Mouse (Mus musculus) hindbrain, embryonic 12.5 days (tissue): ENCODE measurements around the gene Als2cr12. TPM values are rescaled to one million over a fixed set of nuclear protein-coding genes. Genes with fewer than 3 reads are reported as not detected.
"Not testable (repeated sequence)": the region's sequence is repeated elsewhere in the genome, so short reads cannot be mapped to it uniquely, and the experiment has no call there.

Experiments used
- ATAC-seq: fragments of 200-750 bp; cut with Nextera tagmentation; 2 replicates; pipeline ENCODE4 v1.8.0; 2017; ENCODE audit warnings: moderate TSS enrichment; ENCODE audit not compliant: low FRiP score
- H3K27ac ChIP-seq: fragments of 300-500 bp; sonication (generic); 2 replicates; pipeline ENCODE4 v1.5.1; 2016; ENCODE audit warnings: mild to moderate bottlenecking
- H3K27me3 ChIP-seq: fragments of 300-500 bp; sonication (generic); 2 replicates; pipeline ENCODE4 v1.6.1; 2016; ENCODE audit warnings: mild to moderate bottlenecking
- H3K36me3 ChIP-seq: fragments of 300-500 bp; sonication (generic); 2 replicates; pipeline ENCODE4 v1.6.1; 2016; ENCODE audit warnings: mild to moderate bottlenecking
- H3K4me1 ChIP-seq: fragments of 300-500 bp; sonication (generic); 2 replicates; pipeline ENCODE4 v1.6.1; 2016
- H3K4me2 ChIP-seq: fragments of 300-500 bp; sonication (generic); replicated peaks from 2 replicates; pipeline ENCODE4 v1.6.1; 2016; ENCODE audit warnings: mild to moderate bottlenecking
- H3K4me3 ChIP-seq: fragments of 300-500 bp; sonication (generic); 2 replicates; pipeline ENCODE4 v1.5.1; 2016; ENCODE audit warnings: mild to moderate bottlenecking
- H3K9ac ChIP-seq: fragments of 300-500 bp; sonication (generic); 2 replicates; pipeline ENCODE4 v1.6.1; 2016; ENCODE audit warnings: mild to moderate bottlenecking, moderate library complexity
- H3K9me3 ChIP-seq: fragments of 300-500 bp; sonication (generic); replicated peaks from 2 replicates; pipeline ENCODE4 v1.6.1; 2016; ENCODE audit warnings: mild to moderate bottlenecking
- WGBS: fragments of 180-500 bp; shearing (Covaris S2); methylation state at CpG from one replicate; pipeline ENCODE4 v1.1.7; 2016; 5-methylcytosine and 5-hydroxymethylcytosine counted together
- polyA plus RNA-seq: library from polyadenylated mRNA; unstranded; fragments of >200 nt; fragmentation: Nextera tagmentation; extraction: Ambion mirVana; gene quantifications from 2 replicates; pipeline ENCODE4 v1.2.1, GENCODE M21; 2016

Als2cr12 gene
- polyA plus RNA-seq, 1 experiment from 2014 or later = not detected

GRCm38 (mm10) chr1:58616176-58616575 is 79.6 kb downstream of the Als2cr12 start:
- Histone ChIP-seq H3K4me3 (no peak overlapping the region), H3K9me3 (no peaks in the 10 kb centered on the region), H3K4me1 (no peaks in the 10 kb centered on the region), H3K27me3 (no peaks in the 10 kb centered on the region), H3K27ac (no peak overlapping the region), H3K36me3 (no peaks in the 10 kb centered on the region), H3K9ac (no peak overlapping the region), H3K4me2 (no peak overlapping the region)
- 67% methylated on average over 3 of the region's 3 CpGs for WGBS
- no peak for ATAC-seq

- WGBS = 85% methylated on average over 4 of the region's 4 CpGs
- no peaks in the 10 kb centered on the region for H3K36me3 ChIP-seq
Measured at GRCm38 (mm10) chr1:58615146-58615545, 80.6 kb downstream of the Als2cr12 start.

DNA sequence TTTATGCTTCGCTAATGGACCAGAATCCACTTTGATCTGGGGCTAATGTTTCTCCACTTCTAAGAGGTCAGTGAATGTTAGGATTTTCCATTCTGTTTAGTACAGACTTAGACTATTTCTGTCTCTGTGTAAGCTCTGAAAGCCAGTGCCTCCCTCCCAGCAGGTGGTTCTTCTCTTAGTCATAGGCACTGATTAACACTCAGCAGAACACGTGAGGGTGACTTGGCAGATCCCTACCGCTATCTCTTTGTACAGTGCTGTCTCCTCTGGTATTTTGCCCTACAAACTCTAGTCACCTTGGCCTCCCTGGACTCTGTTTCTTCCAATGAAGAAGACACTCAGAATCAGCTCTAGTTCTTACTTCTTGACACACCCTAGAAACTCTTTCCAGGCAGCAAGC is 81.4 kb downstream of the Als2cr12 start:
- Histone ChIP-seq H3K4me2 (no peak overlapping the region), H3K36me3 (no peaks in the 10 kb centered on the region), H3K27ac (no peak overlapping the region), H3K4me3 (no peak overlapping the region), H3K9ac (no peak overlapping the region), H3K9me3 (no peaks in the 10 kb centered on the region), H3K4me1 (no peaks in the 10 kb centered on the region), H3K27me3 (no peaks in the 10 kb centered on the region)
- no peak for ATAC-seq
- 80% methylated on average over 3 of the region's 3 CpGs for WGBS

More at GRCm38 (mm10) chr1:58615146-58615545, 80.6 kb downstream of the Als2cr12 start:
- Histone ChIP-seq H3K9ac (no peak overlapping the region), H3K4me3 (no peak overlapping the region), H3K4me1 (no peaks in the 10 kb centered on the region), H3K27ac (no peak overlapping the region), H3K9me3 (no peaks in the 10 kb centered on the region), H3K27me3 (no peaks in the 10 kb centered on the region), H3K4me2 (no peak overlapping the region)
- ATAC-seq = no peak

- no peak for ATAC-seq
- H3K4me1 ChIP-seq = no peaks in the 10 kb centered on the region
- no peak overlapping the region for H3K9ac ChIP-seq
- no peaks in the 10 kb centered on the region for H3K36me3 ChIP-seq
- no peaks in the 10 kb centered on the region for H3K27me3 ChIP-seq
- no peak overlapping the region for H3K4me2 ChIP-seq
- 83% methylated on average over 6 of the region's 6 CpGs for WGBS
- no peaks in the 10 kb centered on the region for H3K9me3 ChIP-seq
- no peak overlapping the region for H3K27ac ChIP-seq
- no peak overlapping the region for H3K4me3 ChIP-seq
Measured at GRCm38 (mm10) chr1:58613786-58614185, 82.0 kb downstream of the Als2cr12 start.

DNA sequence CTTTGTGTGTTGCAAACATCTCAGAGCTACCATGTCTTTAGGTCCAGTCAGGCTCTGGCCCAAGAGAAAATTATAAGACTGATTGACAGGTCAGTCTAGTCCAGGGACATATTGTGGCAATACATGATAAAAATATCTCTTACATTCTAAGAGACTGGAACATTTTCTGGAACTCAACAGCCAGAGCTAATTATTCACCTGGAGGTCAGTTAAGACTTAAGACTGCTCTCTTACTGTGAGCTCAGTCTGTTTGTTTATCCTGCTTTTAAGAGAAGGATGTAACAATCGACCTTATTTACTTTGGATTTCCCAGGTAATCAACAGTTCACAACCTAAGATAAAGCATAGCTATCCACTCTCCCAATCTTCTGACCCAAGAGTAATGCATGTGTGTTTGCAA is 85.2 kb downstream of the Als2cr12 start:
- Histone ChIP-seq H3K4me2 (no peak overlapping the region), H3K36me3 (no peaks in the 10 kb centered on the region), H3K4me1 (no peaks in the 10 kb centered on the region), H3K4me3 (no peak overlapping the region), H3K27ac (no peak overlapping the region), H3K27me3 (no peaks in the 10 kb centered on the region), H3K9me3 (0 out of 2 replicates have a peak, but pooled peaks cover 7% of the 10 kb centered on the region), H3K9ac (no peak overlapping the region)
- ATAC-seq = no peak
- 54% methylated on average over 1 of the region's 1 CpGs for WGBS

DNA sequence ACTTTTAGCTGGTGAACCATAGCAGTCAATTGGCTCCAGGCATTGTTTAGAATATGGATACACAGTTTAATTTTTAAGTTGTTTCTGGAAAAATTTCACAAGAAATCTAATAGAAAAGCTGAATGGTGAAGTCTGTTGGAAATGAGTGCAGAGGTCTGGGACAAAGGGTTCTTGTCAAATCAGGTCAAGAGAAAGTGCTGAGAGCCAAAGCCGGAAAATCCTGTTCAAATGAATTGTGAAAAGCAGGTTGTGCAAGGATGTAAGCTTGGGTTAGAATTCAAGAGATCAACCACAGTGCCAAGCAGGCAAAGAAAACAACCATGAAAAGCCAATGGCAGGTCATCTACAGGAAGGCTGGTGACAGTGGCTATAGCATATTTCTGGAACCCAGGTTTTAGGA is 85.6 kb downstream of the Als2cr12 start:
- Histone ChIP-seq H3K4me3 (no peak overlapping the region), H3K4me1 (no peaks in the 10 kb centered on the region), H3K4me2 (no peak overlapping the region), H3K36me3 (no peaks in the 10 kb centered on the region), H3K27ac (no peak overlapping the region), H3K9me3 (0 out of 2 replicates have a peak, but pooled peaks cover 7% of the 10 kb centered on the region), H3K27me3 (no peaks in the 10 kb centered on the region), H3K9ac (no peak overlapping the region)
- 85% methylated on average over 1 of the region's 1 CpGs for WGBS
- ATAC-seq = no peak

- not testable (repeated sequence) for H3K36me3 ChIP-seq, H3K27me3 ChIP-seq, H3K9me3 ChIP-seq, H3K27ac ChIP-seq, H3K4me3 ChIP-seq, H3K9ac ChIP-seq, H3K4me1 ChIP-seq, H3K4me2 ChIP-seq, ATAC-seq
- 92% methylated on average over 5 of the region's 5 CpGs for WGBS
Measured at GRCm38 (mm10) chr1:58609591-58609990, 86.2 kb downstream of the Als2cr12 start.

DNA sequence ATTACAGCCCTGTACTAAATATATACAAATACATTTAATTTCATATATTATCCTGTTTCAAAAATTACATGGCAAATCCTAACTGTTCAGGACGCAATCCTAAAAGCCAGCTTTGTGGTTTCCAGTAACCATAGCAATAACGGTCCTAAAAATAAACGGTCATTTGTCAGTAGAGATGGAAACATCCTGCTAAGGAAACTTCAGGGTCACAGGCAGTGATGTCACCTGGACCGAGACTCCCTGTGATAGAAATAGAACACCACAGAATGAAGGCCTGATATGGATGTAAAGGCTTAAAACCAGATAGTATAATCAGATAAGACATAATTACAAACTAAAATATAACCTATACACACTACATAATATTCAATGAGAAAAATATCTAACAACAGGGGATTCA is 92.1 kb downstream of the Als2cr12 start:
- no peak overlapping the region for H3K4me3 ChIP-seq
- H3K4me1 ChIP-seq = no peaks in the 10 kb centered on the region
- no peak for ATAC-seq
- H3K9ac ChIP-seq = no peak overlapping the region
- H3K27ac ChIP-seq = no peak overlapping the region
- H3K36me3 ChIP-seq = no peaks in the 10 kb centered on the region
- 83% methylated on average over 4 of the region's 4 CpGs for WGBS
- H3K27me3 ChIP-seq = no peaks in the 10 kb centered on the region
- no peak overlapping the region for H3K4me2 ChIP-seq
- H3K9me3 ChIP-seq = 0 out of 2 replicates have a peak, but pooled peaks cover 7% of the 10 kb centered on the region

DNA sequence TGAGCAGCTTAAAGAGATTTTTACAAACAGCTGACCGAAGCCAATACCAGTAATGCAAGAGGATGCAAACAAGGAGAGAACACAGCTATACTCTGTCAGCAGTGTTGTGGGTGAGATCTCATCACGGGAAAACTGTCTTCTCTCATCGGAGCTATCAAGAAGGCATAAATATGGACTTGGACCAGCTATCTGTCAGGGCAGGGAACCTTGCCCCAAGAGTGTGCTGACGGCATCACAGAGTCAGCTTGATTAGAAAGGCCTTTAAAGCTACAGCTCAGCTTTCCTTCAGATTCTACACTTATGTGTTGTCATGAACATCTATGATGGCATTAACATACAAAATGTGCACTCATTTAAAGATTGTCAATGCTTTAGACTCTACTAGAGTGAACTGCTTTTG is 93.1 kb downstream of the Als2cr12 start:
- ATAC-seq = no peak
- no peaks in the 10 kb centered on the region for H3K36me3 ChIP-seq
- no peak overlapping the region for H3K27ac ChIP-seq
- no peak overlapping the region for H3K9ac ChIP-seq
- no peak overlapping the region for H3K4me3 ChIP-seq
- no peaks in the 10 kb centered on the region for H3K27me3 ChIP-seq
- WGBS = 80% methylated on average over 4 of the region's 4 CpGs
- no peaks in the 10 kb centered on the region for H3K4me1 ChIP-seq
- no peak overlapping the region for H3K4me2 ChIP-seq
- H3K9me3 ChIP-seq = 0 out of 2 replicates have a peak, but pooled peaks cover 3% of the 10 kb centered on the region

Other genes with a start within 250 kb of the Als2cr12 start
- gene Orc2, start 190.9 kb downstream of the Als2cr12 start, polyA plus RNA-seq = 34.0 and 34.4 TPM in 2 replicates
- gene Fam126b, start 109.7 kb downstream of the Als2cr12 start, polyA plus RNA-seq = 8.8 and 10.2 TPM in 2 replicates
- gene Ndufb3, start 109.6 kb downstream of the Als2cr12 start, polyA plus RNA-seq = 153 and 161 TPM in 2 replicates
- gene Cflar, start 15.5 kb upstream of the Als2cr12 start, polyA plus RNA-seq = 22.6 and 23.5 TPM in 2 replicates
- gene Casp8, start 99.4 kb upstream of the Als2cr12 start, polyA plus RNA-seq = 16.5 and 19.7 TPM in 2 replicates